Mouse (Mus musculus) neural tube, embryonic 10.5 days (tissue): ENCODE results near the gene Tnpo1.
A peak's percentile ranks its signal among the peaks of the same experiment; 100 is the strongest.

Experiments used
- DNase-seq: peaks from one replicate; pipeline ENCODE4 v3.0.0-alpha.2; 2017; ENCODE audit warnings: low spot score; ENCODE audit errors: extremely low spot score

Tnpo1 gene

DNA sequence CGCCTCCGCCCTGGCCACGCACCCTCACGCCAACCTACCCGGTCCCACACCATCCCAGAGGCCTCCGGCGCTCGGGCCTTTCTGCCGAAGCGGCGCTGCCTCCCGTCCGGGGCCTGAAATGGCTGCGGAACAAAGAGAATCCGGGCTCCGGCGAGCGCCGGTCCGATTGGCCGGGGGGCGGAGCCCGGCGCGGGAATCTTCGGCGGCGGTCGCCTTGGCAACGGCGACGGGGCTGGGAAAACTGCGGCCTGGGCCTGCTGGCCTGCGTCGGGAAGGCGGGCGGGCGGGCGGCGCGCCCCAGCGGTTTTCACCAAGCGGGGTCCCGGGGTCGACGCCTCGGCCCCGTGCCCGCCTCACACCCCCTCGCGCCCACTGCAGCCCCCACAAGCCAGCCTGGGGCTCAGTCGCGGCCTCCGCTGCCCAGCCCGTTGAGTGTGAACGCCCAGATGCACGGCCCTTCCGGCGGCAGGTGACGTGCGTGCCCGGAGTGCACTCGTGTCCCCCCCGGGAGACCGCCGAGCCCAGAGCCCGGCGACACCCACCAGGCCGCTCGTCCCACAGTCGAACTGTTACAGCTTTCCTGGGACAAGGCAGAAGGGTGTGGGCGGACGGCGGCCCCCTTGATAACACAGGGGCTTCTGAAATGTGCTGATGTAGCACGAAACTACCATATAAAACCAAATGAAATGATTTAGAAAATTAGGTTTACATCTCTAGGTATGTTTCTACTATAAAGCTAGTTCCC is at the start of gene Tnpo1:
Gene Tnpo1, minus strand, starts transcription at position 172 of the 745 bp plus-strand sequence.
- peak; percentile 95 for DNase-seq

- DNase-seq = no peak
Measured at GRCm38 (mm10) chr13:98972090-98972489, 45.9 kb upstream of the Tnpo1 start.

DNA sequence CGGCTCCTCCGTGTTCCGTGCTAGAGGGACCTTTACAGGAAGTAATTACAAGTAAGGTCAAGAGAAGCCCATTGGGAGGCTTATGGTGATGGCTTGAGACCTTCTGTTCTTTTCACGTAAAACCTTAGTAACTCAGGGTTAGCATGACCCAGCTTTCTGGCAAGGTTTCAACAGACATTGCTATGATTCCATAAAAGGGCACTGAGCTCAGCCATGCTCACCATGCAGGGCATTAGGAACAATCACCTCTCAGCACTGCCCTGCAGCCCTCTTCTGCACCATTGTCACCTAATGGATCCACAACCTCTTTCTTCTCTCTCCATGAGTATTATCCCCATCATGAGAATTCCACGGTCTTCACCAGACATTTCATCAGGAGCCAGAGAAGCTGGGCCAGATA is 45.5 kb upstream of the Tnpo1 start:
- DNase-seq = no peak

DNA sequence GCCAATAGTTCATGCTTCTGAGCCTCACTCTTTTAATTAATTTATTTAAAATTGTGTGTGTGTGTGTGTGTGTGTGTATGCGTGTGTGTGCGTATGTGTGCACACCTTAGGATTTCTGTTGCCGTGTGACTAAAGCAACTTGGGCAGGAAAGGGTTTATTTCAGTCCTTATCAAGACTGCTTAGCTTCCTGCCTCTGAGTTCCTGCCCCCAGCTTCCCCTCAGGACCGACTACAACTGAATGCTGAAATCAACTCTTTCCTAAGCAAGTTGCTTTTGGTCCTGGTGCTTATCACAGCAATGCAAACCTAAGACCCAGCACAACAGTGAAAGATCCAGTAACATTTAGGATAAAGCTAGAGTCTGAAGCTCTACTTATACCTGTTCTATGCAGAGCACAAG is 42.3 kb upstream of the Tnpo1 start:
- DNase-seq = no peak

GRCm38 (mm10) chr13:98967942-98968341 is 41.8 kb upstream of the Tnpo1 start:
- DNase-seq = no peak

DNA sequence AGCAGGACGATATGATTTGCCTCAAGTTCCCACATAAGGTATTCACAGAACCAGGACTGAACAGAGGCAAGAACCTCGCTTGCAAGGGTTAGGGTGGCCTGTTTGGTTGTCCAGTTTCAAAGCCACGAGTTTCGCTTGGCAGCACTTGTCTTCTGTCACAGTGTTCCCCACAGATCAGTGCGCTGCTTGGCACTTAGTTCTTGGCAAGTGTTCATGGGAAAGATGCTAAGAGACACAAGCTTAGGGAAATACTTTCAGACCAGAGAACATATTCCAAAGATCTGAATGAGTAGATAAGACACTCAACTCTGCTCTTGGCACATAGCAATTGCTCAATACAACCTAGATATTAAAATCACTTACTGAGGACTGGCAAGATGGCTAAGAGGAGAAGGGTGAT is 40.4 kb upstream of the Tnpo1 start:
- DNase-seq = no peak

- no peak for DNase-seq
Measured at GRCm38 (mm10) chr13:98963612-98964011, 37.4 kb upstream of the Tnpo1 start.

GRCm38 (mm10) chr13:98958177-98958576 is 32.0 kb upstream of the Tnpo1 start:
- no peak for DNase-seq

- no peak for DNase-seq
Measured at GRCm38 (mm10) chr13:98956209-98956608, 30.0 kb upstream of the Tnpo1 start.

DNA sequence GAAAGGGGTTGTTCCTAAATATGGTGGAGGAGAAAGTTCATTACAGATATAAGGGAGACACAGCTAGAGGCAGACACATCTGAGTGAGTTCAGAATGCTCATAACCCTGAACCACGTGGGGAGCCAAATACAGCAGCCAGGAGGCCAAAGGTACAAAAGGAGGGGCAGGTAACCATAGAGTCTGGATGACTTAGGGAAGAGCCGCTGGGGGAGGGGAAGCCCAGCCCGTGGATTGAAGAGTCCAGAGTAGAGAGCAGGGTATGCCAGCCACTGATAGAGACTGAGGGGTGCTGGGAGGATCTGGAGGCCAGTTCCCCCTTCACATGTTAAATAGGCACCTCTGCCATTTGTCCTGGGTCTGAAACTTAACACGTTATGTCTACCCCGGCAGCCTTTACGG is 29.5 kb upstream of the Tnpo1 start:
- DNase-seq = no peak

- DNase-seq = no peak
Measured at GRCm38 (mm10) chr13:98955226-98955625, 29.0 kb upstream of the Tnpo1 start.

- DNase-seq = no peak
Measured at GRCm38 (mm10) chr13:98953830-98954229, 27.6 kb upstream of the Tnpo1 start.

- DNase-seq = no peak
Measured at GRCm38 (mm10) chr13:98951951-98952350, 25.8 kb upstream of the Tnpo1 start.

GRCm38 (mm10) chr13:98948146-98948545 is 22.0 kb upstream of the Tnpo1 start:
- no peak for DNase-seq

DNA sequence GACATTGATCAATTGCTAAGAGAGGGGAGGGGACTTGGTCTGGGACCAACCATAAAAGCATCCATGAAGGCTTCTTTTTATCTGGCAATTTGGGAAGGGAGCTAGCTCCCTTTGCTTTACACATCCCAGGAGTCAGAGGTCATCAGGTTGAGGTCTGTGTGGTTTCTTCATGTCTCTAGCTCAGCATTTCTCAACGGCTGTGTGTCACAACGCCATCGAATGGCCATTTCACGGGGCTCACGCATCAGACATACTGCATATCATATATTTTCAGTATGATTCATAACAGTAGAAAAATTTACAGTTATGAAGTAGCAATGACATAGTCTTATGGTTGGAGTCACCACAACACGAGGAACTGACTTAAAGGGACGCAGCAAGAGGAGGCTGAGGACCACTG is 20.2 kb upstream of the Tnpo1 start:
- no peak for DNase-seq

DNA sequence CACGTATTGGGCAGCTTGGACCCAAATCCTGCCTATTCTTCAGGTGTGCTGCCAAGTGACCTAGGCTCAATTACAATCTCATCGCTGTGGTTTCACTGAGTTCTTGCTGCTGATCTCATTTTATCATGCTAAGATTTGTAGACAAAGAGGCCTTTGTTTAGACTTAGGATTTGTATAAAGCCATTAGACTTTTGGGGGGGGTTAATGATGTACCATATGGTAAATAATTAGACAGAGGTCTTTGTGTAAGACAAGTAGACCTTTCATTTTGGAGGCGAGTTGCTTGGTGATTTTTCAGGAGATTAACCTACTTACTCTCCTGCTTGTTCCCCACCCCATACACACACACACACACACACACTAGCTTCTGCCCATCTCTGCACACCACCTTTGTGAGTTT is 19.7 kb upstream of the Tnpo1 start:
- DNase-seq = no peak

GRCm38 (mm10) chr13:98945381-98945780 is 19.2 kb upstream of the Tnpo1 start:
- DNase-seq = no peak

GRCm38 (mm10) chr13:98944620-98945081 is 18.5 kb upstream of the Tnpo1 start:
- no peak for DNase-seq

GRCm38 (mm10) chr13:98942360-98942759 is 16.2 kb upstream of the Tnpo1 start:
- DNase-seq = no peak

DNA sequence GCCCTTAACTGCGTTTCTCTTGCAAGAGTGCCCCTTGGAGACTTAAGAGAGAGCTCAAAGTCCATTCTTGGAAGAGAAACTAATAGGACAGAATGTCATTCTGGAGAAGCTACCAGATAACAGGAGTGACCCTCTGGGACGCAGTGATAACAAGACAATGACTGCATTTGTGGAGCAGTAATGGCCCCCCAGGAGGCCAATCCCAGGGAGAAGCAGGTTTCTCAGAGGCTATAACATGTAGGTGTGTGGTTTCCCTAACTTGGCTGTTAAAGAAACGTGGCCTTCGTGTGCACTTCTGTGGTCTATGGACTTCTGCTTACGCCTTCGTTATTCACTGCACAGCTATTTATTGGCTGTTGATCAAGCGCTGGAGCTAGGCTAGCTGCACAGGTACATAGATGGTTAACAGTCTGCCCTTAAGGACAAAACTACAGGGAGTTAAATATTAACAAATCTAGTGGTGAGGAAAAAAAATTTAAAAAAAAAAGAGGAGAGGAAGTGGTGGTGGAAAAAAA is 15.7 kb upstream of the Tnpo1 start:
- DNase-seq = no peak

DNA sequence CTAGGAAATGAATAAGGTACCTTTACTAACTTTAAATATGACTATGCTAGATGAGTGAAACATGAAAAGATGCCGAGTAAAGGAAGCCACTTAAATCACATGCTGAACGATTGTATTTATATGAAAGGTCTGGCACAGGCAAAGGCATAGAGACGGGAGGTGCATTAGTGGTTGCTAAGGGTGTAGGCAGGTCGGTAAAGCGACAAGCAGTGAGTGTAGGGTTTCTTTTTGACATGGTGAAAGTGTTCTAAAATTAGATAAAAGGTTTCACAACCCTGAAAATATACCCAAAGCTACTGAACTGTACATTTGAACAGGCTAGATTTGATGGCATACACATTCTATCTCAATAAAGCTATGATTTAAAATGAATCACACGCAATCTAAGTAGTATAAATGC is 10.9 kb upstream of the Tnpo1 start:
- no peak for DNase-seq

GRCm38 (mm10) chr13:98928908-98929307 is 2.7 kb upstream of the Tnpo1 start:
- DNase-seq = no peak

- DNase-seq = no peak
Measured at GRCm38 (mm10) chr13:98926958-98927242, 716 bp upstream of the Tnpo1 start.
